Comparison of ENCODE assay signal across 20 mouse cellular contexts in genomic region chr5:119800243-119800665, GRCm38 (mm10). TPM values are rescaled to one million over a fixed set of nuclear protein-coding genes. Genes with fewer than 3 reads are reported as not detected.
A peak's percentile ranks its signal among the peaks of the same experiment; 100 is the strongest.
DNase-seq lines count a peak whose midpoint lies in the region; ATAC-seq lines count a peak whose summit lies in the region.
"Had no signal": no experiment of that assay in that cellular context is flagged by ENCODE, and none has a peak within 500 bp of the region (broad histone marks: within the 10 kb centered on the region; RNA-seq: fewer than 3 reads in every experiment).

No protein-coding gene starts in this region.

- ATAC-seq in heart, embryonic 13.5 days (ENCODE audit: extremely low read depth, insufficient number of reproducible peaks, low FRiP score, low TSS enrichment), result no peak
- ATAC-seq in lung, embryonic 15.5 days (ENCODE audit: borderline replicate concordance, extremely low read depth, low FRiP score, low TSS enrichment), result peak; percentile 47; the same call in 1 of the 2 replicates
- 0 out of 2 replicates have a peak, but pooled peaks have one; percentile 6 for ATAC-seq in limb, embryonic 13.5 days (ENCODE audit: low FRiP score, low read depth)
- ATAC-seq: forebrain, embryonic 13.5 days; intestine, embryonic 16.5 days had no signal

- H3K36me3 ChIP-seq in heart, embryonic 13.5 days, result no peaks in the 10 kb centered on the region
- H3K36me3 ChIP-seq in lung, embryonic 15.5 days, result no peaks in the 10 kb centered on the region
- no peaks in the 10 kb centered on the region for H3K36me3 ChIP-seq in embryonic facial prominence, embryonic 10.5 days (replicated peaks)
- H3K36me3 ChIP-seq in limb, embryonic 13.5 days, result no peaks in the 10 kb centered on the region
- H3K36me3 ChIP-seq: hindbrain, embryonic 15.5 days; kidney, embryonic 15.5 days had no signal

- peak overlapping the region; percentile 54 for H3K4me3 ChIP-seq in heart, embryonic 13.5 days
- no peak overlapping the region for H3K4me3 ChIP-seq in lung, embryonic 15.5 days
- H3K4me3 ChIP-seq in embryonic facial prominence, embryonic 10.5 days, result no peak overlapping the region
- peak overlapping the region; percentile 44 for H3K4me3 ChIP-seq in limb, embryonic 13.5 days
- H3K4me3 ChIP-seq: forebrain, embryonic 13.5 days; hindbrain, embryonic 15.5 days; kidney, embryonic 15.5 days had no signal

- H3K9ac ChIP-seq in heart, embryonic 13.5 days, result peak overlapping the region; percentile 89
- H3K9ac ChIP-seq in lung, embryonic 15.5 days, result peak overlapping the region; percentile 2; the same call in 1 of the 2 replicates
- peak overlapping the region; percentile 77 for H3K9ac ChIP-seq in limb, embryonic 13.5 days
- H3K9ac ChIP-seq: forebrain, embryonic 13.5 days; hindbrain, embryonic 15.5 days; kidney, embryonic 15.5 days had no signal

- peak overlapping the region; percentile 81 for H3K4me2 ChIP-seq in heart, embryonic 13.5 days
- H3K4me2 ChIP-seq in lung, embryonic 15.5 days, result peak overlapping the region; percentile 41
- H3K4me2 ChIP-seq in limb, embryonic 13.5 days (replicated peaks), result peak overlapping the region; percentile 66
- H3K4me2 ChIP-seq: forebrain, embryonic 13.5 days; hindbrain, embryonic 15.5 days; kidney, embryonic 15.5 days had no signal

- 14% methylated on average over 11 of the region's 11 CpGs for WGBS in heart, embryonic 13.5 days
- 11% methylated on average over 11 of the region's 11 CpGs for WGBS in lung, embryonic 15.5 days
- 0% methylated on average over 11 of the region's 11 CpGs for WGBS in embryonic facial prominence, embryonic 10.5 days
- 2% methylated on average over 11 of the region's 11 CpGs for WGBS in limb, embryonic 13.5 days

- H3K9me3 ChIP-seq in heart, embryonic 13.5 days, result no peaks in the 10 kb centered on the region
- no peaks in the 10 kb centered on the region for H3K9me3 ChIP-seq in lung, embryonic 15.5 days
- no peaks in the 10 kb centered on the region for H3K9me3 ChIP-seq in embryonic facial prominence, embryonic 10.5 days
- no peaks in the 10 kb centered on the region for H3K9me3 ChIP-seq in limb, embryonic 13.5 days
- H3K9me3 ChIP-seq: forebrain, embryonic 13.5 days; hindbrain, embryonic 15.5 days; kidney, embryonic 15.5 days had no signal

- H3K27ac ChIP-seq in heart, embryonic 13.5 days (replicated peaks), result peak overlapping the region; percentile 89
- peak overlapping the region; percentile 92 for H3K27ac ChIP-seq in lung, embryonic 15.5 days
- no peak overlapping the region for H3K27ac ChIP-seq in embryonic facial prominence, embryonic 10.5 days (replicated peaks)
- peak overlapping the region; percentile 87 for H3K27ac ChIP-seq in limb, embryonic 13.5 days
- H3K27ac ChIP-seq: forebrain, embryonic 13.5 days; hindbrain, embryonic 15.5 days; kidney, embryonic 15.5 days; stomach, postnatal 0 days had no signal

- H3K4me1 ChIP-seq in heart, embryonic 13.5 days, result peaks cover 57% of the 10 kb centered on the region
- H3K4me1 ChIP-seq in lung, embryonic 15.5 days, result peaks cover 43% of the 10 kb centered on the region
- H3K4me1 ChIP-seq in embryonic facial prominence, embryonic 10.5 days, result 0 out of 2 replicates have a peak, but pooled peaks cover 6% of the 10 kb centered on the region
- H3K4me1 ChIP-seq in limb, embryonic 13.5 days, result peaks cover 38% of the 10 kb centered on the region
- H3K4me1 ChIP-seq: forebrain, embryonic 13.5 days; hindbrain, embryonic 15.5 days had no signal

- DNase-seq in heart, postnatal 14 days, result no peak
- DNase-seq in lung, adult 18-20 months, result no peak
- peak; percentile 32 for DNase-seq in embryonic facial prominence, embryonic 10.5 days (ENCODE audit: low spot score)
- DNase-seq in adrenal gland, adult 8-10 months, result no peak
- DNase-seq: cerebellum, adult 9-11 months; gastrocnemius, postnatal 36 days; right cerebral cortex, postnatal 25 days had no signal

- intact Hi-C loops in heart, postnatal 14 days (cut with DNase I), result loop anchor here (5.0 kb wide), 1 partner anchor 37 kb away; no protein-coding TSS in a partner anchor

- peaks cover 100% of the 10 kb centered on the region for H3K27me3 ChIP-seq in heart, embryonic 13.5 days (replicated peaks)
- peaks cover 94% of the 10 kb centered on the region for H3K27me3 ChIP-seq in lung, embryonic 15.5 days
- H3K27me3 ChIP-seq in embryonic facial prominence, embryonic 10.5 days (replicated peaks; ENCODE audit: low read depth, poor library complexity, severe bottlenecking), result peaks cover 100% of the 10 kb centered on the region
- H3K27me3 ChIP-seq in limb, embryonic 13.5 days, result peaks cover 98% of the 10 kb centered on the region

RNA-seq across cellular contexts. Expression of gene Tbx5, which starts 32.2 kb away (rescaled TPM):
- 31.3 and 38.4 TPM in 2 replicates for polyA plus RNA-seq in heart, embryonic 13.5 days (2015; fragmentation: Nextera tagmentation; extraction: Ambion mirVana)
- 10 to 100 TPM; 18.9 to 36.8 TPM for total RNA-seq in heart, postnatal 14 days (2021)
- 50.1 and 55.7 TPM in 2 replicates for polyA plus RNA-seq in lung, embryonic 15.5 days (2015; fragmentation: Nextera tagmentation; extraction: Ambion mirVana)
- polyA plus RNA-seq in embryonic facial prominence, embryonic 10.5 days (2016; fragmentation: Nextera tagmentation; extraction: Ambion mirVana), result 0.45 and 0.98 TPM in 2 replicates
- 34.8 and 51.5 TPM in 2 replicates for polyA plus RNA-seq in limb, embryonic 13.5 days (2015; fragmentation: Nextera tagmentation; extraction: Ambion mirVana)
- under 1 TPM in 3 of 4 experiments, not detected in 1; 0.17 to 0.20 (median 0.19) TPM for total RNA-seq in adrenal gland, adult 8-10 months (2022)
- total RNA-seq: gastrocnemius, postnatal 36 days; layer of hippocampus, postnatal 25 days; left cerebral cortex, postnatal 25 days; MEL had no signal
- polyA plus RNA-seq: intestine, embryonic 16.5 days; large intestine, adult 2 months; liver, embryonic 16.5 days had no signal

Comparison
In these comparisons a context has a peak if more than half of its experiments do, and no peak if none do; other contexts are left out.
1. H3K4me3 ChIP-seq: peak in heart, embryonic 13.5 days (single experiment) and limb, embryonic 13.5 days (single experiment); none in lung, embryonic 15.5 days (single experiment) and embryonic facial prominence, embryonic 10.5 days (single experiment).
2. H3K9ac ChIP-seq: peak in every context shown above with its lines; median percentile 89 in heart, embryonic 13.5 days; 77 in limb, embryonic 13.5 days; 2 in lung, embryonic 15.5 days.
3. RNA of gene Tbx5, which starts 32.2 kb away (polyA plus RNA-seq): 50.1 to 55.7 TPM in lung, embryonic 15.5 days, 34.8 to 51.5 TPM in limb, embryonic 13.5 days and 31.3 to 38.4 TPM in heart, embryonic 13.5 days; 0.45 to 0.98 TPM in embryonic facial prominence, embryonic 10.5 days; every median in the first group is over 10 times any median in the second.
4. Peak in every context shown above with its lines, with median percentiles within 50 percentile points of each other: H3K4me2 ChIP-seq.